Comparison of ENCODE assay signal across 19 mouse cellular contexts in genomic region chr9:9696636-9697035, GRCm38 (mm10).
DNase-seq lines count a peak whose midpoint lies in the region; ATAC-seq and TF ChIP-seq lines count a peak whose summit lies in the region.
"Had no signal": no experiment of that assay in that cellular context is flagged by ENCODE, and none has a peak within 500 bp of the region (broad histone marks: within the 10 kb centered on the region; RNA-seq: fewer than 3 reads in every experiment).

No protein-coding gene starts in this region.

- DNase-seq in forebrain, embryonic 10.5 days (ENCODE audit: extremely low spot score, low spot score): no peak
- no peak for DNase-seq in frontal cortex, adult 2 months (ENCODE audit: extremely low spot score in 1 of 2, low spot score in 1 of 2)
- DNase-seq in midbrain, embryonic 14.5 days: peak; percentile 11
- no peak for DNase-seq in midbrain, postnatal 0 days (ENCODE audit: low spot score)
- no peak for DNase-seq in stomach, postnatal 0 days (ENCODE audit: low spot score)
- DNase-seq: adrenal gland, postnatal 14 days; cerebellum, adult 2 months; cerebellum, postnatal 10 days; gastrocnemius, postnatal 14 days; heart, adult 2 months; heart, postnatal 14 days had no signal

- H3K9me3 ChIP-seq in forebrain, embryonic 13.5 days (replicated peaks): no peaks in the 10 kb centered on the region
- no peaks in the 10 kb centered on the region for H3K9me3 ChIP-seq in forebrain, embryonic 10.5 days
- no peaks in the 10 kb centered on the region for H3K9me3 ChIP-seq in midbrain, embryonic 14.5 days (ENCODE audit: control insufficient read depth, low read length)
- no peaks in the 10 kb centered on the region for H3K9me3 ChIP-seq in midbrain, postnatal 0 days (ENCODE audit: low read length)
- H3K9me3 ChIP-seq in stomach, postnatal 0 days (ENCODE audit: control insufficient read depth, low read length): no peaks in the 10 kb centered on the region
- H3K9me3 ChIP-seq: heart, embryonic 15.5 days had no signal

- TF ChIP-seq CTCF in midbrain, postnatal 0 days (IDR thresholded peaks at IDR 0.05): no peak
- TF ChIP-seq CTCF in stomach, postnatal 0 days (IDR thresholded peaks at IDR 0.05; ENCODE audit: low read depth): no peak

- peak; percentile 21; the same call in 1 of the 2 replicates for ATAC-seq in forebrain, embryonic 13.5 days
- ATAC-seq in frontal cortex, adult (ENCODE audit: low TSS enrichment): 0 out of 2 replicates have a peak, but pooled peaks have one; percentile 20
- no peak for ATAC-seq in midbrain, embryonic 14.5 days (ENCODE audit: low FRiP score, low TSS enrichment)
- ATAC-seq in midbrain, postnatal 0 days (ENCODE audit: low FRiP score): no peak
- no peak for ATAC-seq in stomach, postnatal 0 days (ENCODE audit: low FRiP score, low TSS enrichment)
- ATAC-seq: activated CD4-positive, CD25-positive, alpha-beta regulatory T cell, adult 4 months; intestine, embryonic 16.5 days; Patski had no signal

- no peak for TF ChIP-seq EP300 in stomach, postnatal 0 days (optimal IDR thresholded peaks at IDR 0.05)

- H3K27me3 ChIP-seq in forebrain, embryonic 13.5 days: no peaks in the 10 kb centered on the region
- H3K27me3 ChIP-seq in forebrain, embryonic 10.5 days (ENCODE audit: poor library complexity, severe bottlenecking): no peaks in the 10 kb centered on the region
- no peaks in the 10 kb centered on the region for H3K27me3 ChIP-seq in midbrain, embryonic 14.5 days (ENCODE audit: control insufficient read depth, insufficient read depth, low read length)
- no peaks in the 10 kb centered on the region for H3K27me3 ChIP-seq in midbrain, postnatal 0 days (ENCODE audit: insufficient read depth, low read length)
- no peaks in the 10 kb centered on the region for H3K27me3 ChIP-seq in stomach, postnatal 0 days (ENCODE audit: control insufficient read depth, insufficient read depth, low read length)
- H3K27me3 ChIP-seq: heart, embryonic 15.5 days; Patski had no signal

- no peaks in the 10 kb centered on the region for H3K4me1 ChIP-seq in forebrain, embryonic 13.5 days
- H3K4me1 ChIP-seq in forebrain, embryonic 10.5 days: no peaks in the 10 kb centered on the region
- no peaks in the 10 kb centered on the region for H3K4me1 ChIP-seq in midbrain, embryonic 14.5 days (ENCODE audit: control insufficient read depth, insufficient read depth, low read length)
- H3K4me1 ChIP-seq in midbrain, postnatal 0 days (ENCODE audit: insufficient read depth, low read length): no peaks in the 10 kb centered on the region
- no peaks in the 10 kb centered on the region for H3K4me1 ChIP-seq in stomach, postnatal 0 days (replicated peaks; ENCODE audit: control insufficient read depth, insufficient read depth)
- H3K4me1 ChIP-seq: heart, embryonic 15.5 days had no signal

- H3K36me3 ChIP-seq in forebrain, embryonic 13.5 days (ENCODE audit: poor library complexity, severe bottlenecking): no peaks in the 10 kb centered on the region
- H3K36me3 ChIP-seq in forebrain, embryonic 10.5 days (replicated peaks): no peaks in the 10 kb centered on the region
- H3K36me3 ChIP-seq in midbrain, embryonic 14.5 days (ENCODE audit: control insufficient read depth, insufficient read depth, low read length): no peaks in the 10 kb centered on the region
- H3K36me3 ChIP-seq in midbrain, postnatal 0 days (ENCODE audit: insufficient read depth, low read length): no peaks in the 10 kb centered on the region
- no peaks in the 10 kb centered on the region for H3K36me3 ChIP-seq in stomach, postnatal 0 days (ENCODE audit: control insufficient read depth, insufficient read depth, low read length)
- H3K36me3 ChIP-seq: heart, embryonic 15.5 days had no signal

- H3K27ac ChIP-seq in forebrain, embryonic 13.5 days: no peak overlapping the region
- H3K27ac ChIP-seq in forebrain, embryonic 10.5 days: no peak overlapping the region
- no peak overlapping the region for H3K27ac ChIP-seq in midbrain, embryonic 14.5 days (replicated peaks; ENCODE audit: low read depth, low read length)
- H3K27ac ChIP-seq in midbrain, postnatal 0 days (ENCODE audit: low read depth, low read length): no peak overlapping the region
- no peak overlapping the region for H3K27ac ChIP-seq in stomach, postnatal 0 days (replicated peaks)
- H3K27ac ChIP-seq: heart, adult 2 months; heart, embryonic 15.5 days; hindbrain, embryonic 14.5 days had no signal

- no peak overlapping the region for H3K9ac ChIP-seq in forebrain, embryonic 13.5 days
- H3K9ac ChIP-seq in midbrain, embryonic 14.5 days (replicated peaks; ENCODE audit: low read length): no peak overlapping the region
- H3K9ac ChIP-seq in midbrain, postnatal 0 days (replicated peaks; ENCODE audit: low read length, poor library complexity, severe bottlenecking): no peak overlapping the region
- H3K9ac ChIP-seq in stomach, postnatal 0 days (ENCODE audit: low read length): no peak overlapping the region
- H3K9ac ChIP-seq: heart, embryonic 15.5 days; hindbrain, embryonic 14.5 days had no signal

- 53% methylated on average over 3 of the region's 3 CpGs for WGBS in forebrain, embryonic 13.5 days
- WGBS in forebrain, embryonic 10.5 days: 72% methylated on average over 3 of the region's 3 CpGs
- whole genome bisulfite sequencing in midbrain, embryonic 14.5 days: 68% methylated on average over 3 of the region's 3 CpGs
- 59% methylated on average over 3 of the region's 3 CpGs for WGBS in midbrain, postnatal 0 days
- WGBS in stomach, postnatal 0 days: 72% methylated on average over 3 of the region's 3 CpGs

- no peak overlapping the region for H3K4me3 ChIP-seq in forebrain, embryonic 13.5 days
- no peak overlapping the region for H3K4me3 ChIP-seq in forebrain, embryonic 10.5 days
- H3K4me3 ChIP-seq in midbrain, embryonic 14.5 days (replicated peaks; ENCODE audit: low read depth, low read length): no peak overlapping the region
- H3K4me3 ChIP-seq in midbrain, postnatal 0 days (ENCODE audit: low read depth, low read length): no peak overlapping the region
- H3K4me3 ChIP-seq in stomach, postnatal 0 days (ENCODE audit: low read depth, low read length): no peak overlapping the region
- H3K4me3 ChIP-seq: heart, adult 2 months; heart, embryonic 15.5 days had no signal

- H3K4me2 ChIP-seq in forebrain, embryonic 13.5 days: no peak overlapping the region
- no peak overlapping the region for H3K4me2 ChIP-seq in midbrain, embryonic 14.5 days (ENCODE audit: low read length)
- no peak overlapping the region for H3K4me2 ChIP-seq in midbrain, postnatal 0 days (ENCODE audit: low read depth, low read length, poor library complexity, severe bottlenecking)
- no peak overlapping the region for H3K4me2 ChIP-seq in stomach, postnatal 0 days (replicated peaks; ENCODE audit: low read depth)
- H3K4me2 ChIP-seq: heart, embryonic 11.5 days; heart, embryonic 15.5 days; hindbrain, embryonic 14.5 days had no signal

Comparison
In these comparisons a context has a peak if more than half of its experiments do, and no peak if none do; other contexts are left out.
1. ATAC-seq: peak in forebrain, embryonic 13.5 days (single experiment) and frontal cortex, adult (single experiment); none in midbrain, embryonic 14.5 days (single experiment), midbrain, postnatal 0 days (single experiment) and stomach, postnatal 0 days (single experiment).